ENCODE assay signal across 16 mouse cellular contexts in the genomic region with DNA sequence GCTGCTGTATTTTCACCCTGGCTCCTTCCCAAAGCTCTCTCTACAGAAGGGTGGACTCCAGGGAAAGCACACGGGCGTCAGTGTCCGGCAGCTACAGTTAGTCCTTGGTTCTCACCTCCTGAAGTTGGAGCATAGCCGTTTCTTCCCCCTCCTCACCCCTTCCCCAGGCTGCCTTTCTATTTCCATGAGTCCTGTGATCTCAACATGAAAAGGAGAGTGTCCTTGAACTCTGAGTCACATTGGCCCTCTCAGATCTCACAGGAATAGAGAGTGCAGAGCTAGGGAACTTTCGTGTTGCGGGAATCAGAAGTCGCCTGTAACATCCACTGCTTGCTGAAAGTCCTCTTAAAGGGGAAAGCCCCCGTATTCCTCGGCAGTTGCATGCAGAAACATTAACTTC.
DNase-seq lines count a peak whose midpoint lies in the region; ATAC-seq and TF ChIP-seq lines count a peak whose summit lies in the region.
"Had no signal": no experiment of that assay in that cellular context is flagged by ENCODE, and none has a peak within 500 bp of the region (broad histone marks: within the 10 kb centered on the region; RNA-seq: fewer than 3 reads in every experiment).

No protein-coding gene starts in this region.

- H3K4me2 ChIP-seq in kidney, postnatal 0 days (ENCODE audit: low read length): no peak overlapping the region
- H3K4me2 ChIP-seq: embryonic facial prominence, embryonic 12.5 days; forebrain, embryonic 15.5 days; hindbrain, embryonic 15.5 days had no signal

- TF ChIP-seq CTCF in kidney, postnatal 0 days (IDR thresholded peaks at IDR 0.05; ENCODE audit: low read depth): no peak

- H3K27me3 ChIP-seq in kidney, postnatal 0 days (ENCODE audit: insufficient read depth, low read length): no peaks in the 10 kb centered on the region
- H3K27me3 ChIP-seq: embryonic facial prominence, embryonic 12.5 days; forebrain, embryonic 15.5 days; hindbrain, embryonic 15.5 days had no signal

- 0 out of 2 replicates have a peak overlapping the region, but pooled peaks have one; percentile 8 for H3K9ac ChIP-seq in kidney, postnatal 0 days (ENCODE audit: low read depth, low read length)
- H3K9ac ChIP-seq: embryonic facial prominence, embryonic 12.5 days; forebrain, embryonic 15.5 days; hindbrain, embryonic 15.5 days had no signal

- H3K4me3 ChIP-seq in kidney, postnatal 0 days (replicated peaks; ENCODE audit: low read depth, low read length): no peak overlapping the region
- H3K4me3 ChIP-seq: embryonic facial prominence, embryonic 12.5 days; forebrain, embryonic 15.5 days; hindbrain, embryonic 15.5 days had no signal

- no peak overlapping the region for H3K27ac ChIP-seq in kidney, postnatal 0 days
- H3K27ac ChIP-seq: embryonic facial prominence, embryonic 12.5 days; forebrain, embryonic 15.5 days; hindbrain, embryonic 15.5 days had no signal

- no peaks in the 10 kb centered on the region for H3K4me1 ChIP-seq in kidney, postnatal 0 days (replicated peaks; ENCODE audit: insufficient read depth, low read length)

- no peaks in the 10 kb centered on the region for H3K9me3 ChIP-seq in kidney, postnatal 0 days (replicated peaks; ENCODE audit: low read length)
- H3K9me3 ChIP-seq: embryonic facial prominence, embryonic 12.5 days; forebrain, embryonic 15.5 days; hindbrain, embryonic 15.5 days had no signal

- peak; percentile 56 for DNase-seq in adrenal gland, postnatal 14 days
- no peak for DNase-seq in adrenal gland, adult 8-10 months
- DNase-seq in kidney, postnatal 0 days (ENCODE audit: low spot score): no peak
- no peak for DNase-seq in kidney, adult 11 months
- peak; percentile 45 for DNase-seq in ZHBTc4 (ENCODE audit: low read depth, low spot score)
- no peak for DNase-seq in gastrocnemius, adult 8-10 months (ENCODE audit: low spot score in 2 of 2)
- no peak for DNase-seq in cerebellum, postnatal 14 days
- DNase-seq: cerebellum, adult 11 months; cerebellum, adult 8-10 months; cerebellum, postnatal 25 days; gastrocnemius, postnatal 14 days; kidney, adult 8-10 months had no signal

- ATAC-seq in kidney, postnatal 0 days (replicated peaks; ENCODE audit: low FRiP score, low read depth): no peak
- ATAC-seq: forebrain, embryonic 15.5 days; intestine, embryonic 16.5 days had no signal

- no peaks in the 10 kb centered on the region for H3K36me3 ChIP-seq in kidney, postnatal 0 days (ENCODE audit: insufficient read depth, low read length)
- H3K36me3 ChIP-seq: embryonic facial prominence, embryonic 12.5 days; forebrain, embryonic 15.5 days; hindbrain, embryonic 15.5 days had no signal

- 75% methylated on average over 9 of the region's 9 CpGs for WGBS in kidney, postnatal 0 days

Comparison
In these comparisons a context has a peak if more than half of its experiments do, and no peak if none do; other contexts are left out.
1. DNase-seq: peak in adrenal gland, postnatal 14 days (single experiment) and ZHBTc4 (single experiment); none in adrenal gland, adult 8-10 months (single experiment), kidney, postnatal 0 days (single experiment), kidney, adult 11 months (single experiment), gastrocnemius, adult 8-10 months (0 of 2) and cerebellum, postnatal 14 days (0 of 2).